Mouse (Mus musculus) liver, embryonic 14.5 days (tissue): ENCODE results near the gene Chil3.

Experiments
- CTCF ChIP-seq: IDR thresholded peaks from 2 replicates; pipeline ENCODE4 v1.5.1; 2016; ENCODE audit warnings: antibody characterized with exemption, low read depth, control low read depth
- EP300 ChIP-seq: IDR thresholded peaks from 2 replicates; pipeline ENCODE4 v1.6.1; 2016; ENCODE audit warnings: antibody characterized with exemption, low read depth

DNA sequence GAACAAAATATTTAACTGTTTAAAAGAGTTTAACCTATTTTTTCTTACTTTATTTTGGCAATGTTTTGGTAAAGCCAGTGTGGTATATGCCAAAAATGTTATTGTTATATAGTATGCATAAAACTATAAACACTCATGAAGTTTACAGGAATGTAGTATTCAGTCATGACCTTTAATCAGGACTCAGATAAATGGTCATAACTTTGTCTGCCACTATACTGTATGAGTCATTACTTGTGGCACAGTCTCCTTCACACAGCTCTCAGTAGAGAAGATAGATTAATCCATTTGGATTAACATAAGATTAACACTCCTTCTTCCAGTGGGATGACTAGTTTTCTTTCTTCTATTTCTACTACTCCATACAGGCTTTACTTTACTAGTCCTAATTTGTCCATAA is 28.9 kb upstream of the Chil3 start:
- TF ChIP-seq CTCF (no peak), EP300 (no peak)
